Mouse (Mus musculus) macrophage (primary cell): ENCODE measurements around the gene Tmem251. TPM values are rescaled to one million over a fixed set of nuclear protein-coding genes. Genes with fewer than 3 reads are reported as not detected.

Source experiments
- H3K27ac ChIP-seq: fragments of 350-480 bp; formaldehyde crosslinking; 2 replicates; pipeline ENCODE4 v1.9.0; 2021
- H3K36me3 ChIP-seq: fragments of 350-480 bp; formaldehyde crosslinking; 2 replicates; pipeline ENCODE4 v1.9.0; 2021; ENCODE audit errors: inconsistent target
- H3K4me3 ChIP-seq: fragments of 350-480 bp; formaldehyde crosslinking; 2 replicates; pipeline ENCODE4 v1.9.0; 2021; ENCODE audit errors: inconsistent target
- H3K79me2 ChIP-seq: fragments of 350-480 bp; formaldehyde crosslinking; 2 replicates; pipeline ENCODE4 v1.9.0; 2021; ENCODE audit errors: inconsistent target
- WGBS: methylation state at CpG from one replicate; pipeline ENCODE4 v1.1.7; 2026; ENCODE audit warnings: inconsistent platforms; ENCODE audit not compliant: missing documents; 5-methylcytosine and 5-hydroxymethylcytosine counted together
- polyA plus RNA-seq: library from polyadenylated mRNA; stranded (reverse); fragments of 250-400 nt; gene quantifications from 3 replicates; pipeline ENCODE4 v1.2.4, GENCODE M21; 2018; ENCODE audit warnings: inconsistent platforms

The Tmem251 gene
- polyA plus RNA-seq, 1 experiment from 2014 or later, result 13.5 TPM

GRCm38 (mm10) chr12:102722966-102723365 is 20.6 kb upstream of the Tmem251 start:
- 94% methylated on average over 8 of the region's 8 CpGs for WGBS
- Histone ChIP-seq H3K4me3 (no peak overlapping the region), H3K27ac (no peak overlapping the region)

GRCm38 (mm10) chr12:102723861-102724260 is 19.7 kb upstream of the Tmem251 start:
- 33% methylated on average over 4 of the region's 6 CpGs for WGBS
- H3K27ac ChIP-seq, result no peak overlapping the region
- no peak overlapping the region for H3K4me3 ChIP-seq
- H3K36me3 ChIP-seq, result no peaks in the 10 kb centered on the region
- no peaks in the 10 kb centered on the region for H3K79me2 ChIP-seq

More at GRCm38 (mm10) chr12:102722966-102723365, 20.6 kb upstream of the Tmem251 start:
- Histone ChIP-seq H3K36me3 (no peaks in the 10 kb centered on the region), H3K79me2 (no peaks in the 10 kb centered on the region)

GRCm38 (mm10) chr12:102725146-102725545 is 18.4 kb upstream of the Tmem251 start:
- 96% methylated on average over 6 of the region's 6 CpGs for WGBS
- Histone ChIP-seq H3K4me3 (no peak overlapping the region), H3K27ac (no peak overlapping the region), H3K79me2 (no peaks in the 10 kb centered on the region), H3K36me3 (no peaks in the 10 kb centered on the region)

GRCm38 (mm10) chr12:102725761-102726175 is 17.8 kb upstream of the Tmem251 start:
- no peaks in the 10 kb centered on the region for H3K36me3 ChIP-seq
- WGBS, result 81% methylated on average over 7 of the region's 7 CpGs
- H3K79me2 ChIP-seq, result no peaks in the 10 kb centered on the region
- H3K4me3 ChIP-seq, result no peak overlapping the region
- H3K27ac ChIP-seq, result no peak overlapping the region

GRCm38 (mm10) chr12:102729855-102730797 is 13.4 kb upstream of the Tmem251 start:
- H3K79me2 ChIP-seq, result no peaks in the 10 kb centered on the region
- 54% methylated on average over 26 of the region's 26 CpGs for WGBS

GRCm38 (mm10) chr12:102730798-102731619 is 12.6 kb upstream of the Tmem251 start:
- Histone ChIP-seq H3K4me3 (no peak overlapping the region), H3K79me2 (no peaks in the 10 kb centered on the region), H3K27ac (no peak overlapping the region), H3K36me3 (no peaks in the 10 kb centered on the region)
- WGBS, result 58% methylated on average over 15 of the region's 16 CpGs

More at GRCm38 (mm10) chr12:102729855-102730797, 13.4 kb upstream of the Tmem251 start:
- Histone ChIP-seq H3K27ac (no peak overlapping the region), H3K4me3 (no peak overlapping the region), H3K36me3 (no peaks in the 10 kb centered on the region)

- 23% methylated on average over 4 of the region's 5 CpGs for WGBS
- Histone ChIP-seq H3K36me3 (no peaks in the 10 kb centered on the region), H3K4me3 (no peak overlapping the region), H3K27ac (no peak overlapping the region), H3K79me2 (no peaks in the 10 kb centered on the region)
Observed at GRCm38 (mm10) chr12:102733381-102733780, 10.2 kb upstream of the Tmem251 start.

GRCm38 (mm10) chr12:102739096-102739495 is 4.5 kb upstream of the Tmem251 start:
- no peak overlapping the region for H3K27ac ChIP-seq
- no peaks in the 10 kb centered on the region for H3K36me3 ChIP-seq
- 93% methylated on average over 5 of the region's 5 CpGs for WGBS
- peaks cover 3% of the 10 kb centered on the region for H3K79me2 ChIP-seq
- H3K4me3 ChIP-seq, result no peak overlapping the region

GRCm38 (mm10) chr12:102740285-102740684 is 3.3 kb upstream of the Tmem251 start:
- H3K27ac ChIP-seq, result no peak overlapping the region
- H3K36me3 ChIP-seq, result no peaks in the 10 kb centered on the region
- WGBS, result 67% methylated on average over 3 of the region's 3 CpGs
- H3K4me3 ChIP-seq, result no peak overlapping the region
- peaks cover 15% of the 10 kb centered on the region for H3K79me2 ChIP-seq

- H3K36me3 ChIP-seq, result no peaks in the 10 kb centered on the region
- no peak overlapping the region for H3K4me3 ChIP-seq
- H3K27ac ChIP-seq, result no peak overlapping the region
- 93% methylated on average over 7 of the region's 7 CpGs for WGBS
- peaks cover 33% of the 10 kb centered on the region for H3K79me2 ChIP-seq
Observed at GRCm38 (mm10) chr12:102742056-102742455, 1.5 kb upstream of the Tmem251 start.

GRCm38 (mm10) chr12:102743036-102743588 is 450 bp upstream of the Tmem251 start:
- peak overlapping the region; percentile 44 for H3K27ac ChIP-seq
- 1% methylated on average over 33 of the region's 33 CpGs for WGBS
- H3K36me3 ChIP-seq, result no peaks in the 10 kb centered on the region
- H3K4me3 ChIP-seq, result peak overlapping the region; percentile 57
- H3K79me2 ChIP-seq, result peaks cover 39% of the 10 kb centered on the region

- WGBS, result 8% methylated on average over 6 of the region's 6 CpGs
- Histone ChIP-seq H3K4me3 (peak overlapping the region; percentile 81), H3K36me3 (no peaks in the 10 kb centered on the region), H3K79me2 (peaks cover 51% of the 10 kb centered on the region), H3K27ac (peak overlapping the region; percentile 90)
Observed at GRCm38 (mm10) chr12:102744839-102745238, 1.3 kb downstream of the Tmem251 start.

GRCm38 (mm10) chr12:102748256-102748655 is 4.7 kb downstream of the Tmem251 start:
- H3K27ac ChIP-seq, result peak overlapping the region; percentile 45
- WGBS, result 29% methylated on average over 3 of the region's 3 CpGs
- H3K36me3 ChIP-seq, result no peaks in the 10 kb centered on the region
- no peak overlapping the region for H3K4me3 ChIP-seq
- peaks cover 85% of the 10 kb centered on the region for H3K79me2 ChIP-seq

GRCm38 (mm10) chr12:102756304-102756703 is 12.7 kb downstream of the Tmem251 start:
- Histone ChIP-seq H3K4me3 (peak overlapping the region; percentile 73; the same call in 1 of the 2 replicates), H3K79me2 (peaks cover 92% of the 10 kb centered on the region), H3K27ac (no peak overlapping the region), H3K36me3 (no peaks in the 10 kb centered on the region)
- WGBS, result 89% methylated on average over 7 of the region's 7 CpGs
